Mouse (Mus musculus) bone marrow macrophage, adult 2 months (primary cell): Measurements from ENCODE around the gene Kat5.

Source experiments
- CTCF ChIP-seq: IDR thresholded peaks from 2 replicates; pipeline ENCODE4 v1.5.1; 2012; ENCODE audit warnings: low read depth, mild to moderate bottlenecking, low read length, moderate library complexity
- POLR2A ChIP-seq: IDR thresholded peaks from 2 replicates; pipeline ENCODE4 v1.6.1; 2012; ENCODE audit warnings: mild to moderate bottlenecking, low read depth, low read length, borderline replicate concordance

GRCm38 (mm10) chr19:5558169-5558568, 51.9 kb downstream of the Kat5 start:
- no peak for TF ChIP-seq POLR2A
- TF ChIP-seq CTCF, result no peak
